Mouse (Mus musculus): ENCODE measurements around the gene Sipa1l2. TPM values are rescaled to one million over a fixed set of nuclear protein-coding genes. Genes with fewer than 3 reads are reported as not detected.
A peak's percentile ranks its signal among the peaks of the same experiment; 100 is the strongest.

Sipa1l2 gene
- polyA plus RNA-seq, 1 experiment = 8.1 TPM

- TF ChIP-seq CTCF (conservative IDR thresholded peaks at IDR 0.05; ENCODE audit: insufficient read depth, insufficient read length, low read depth, low read length) (no peak), POLR2A (IDR thresholded peaks at IDR 0.05; ENCODE audit: low read depth, low read length) (no peak)
- H3K4me1 ChIP-seq (ENCODE audit: control insufficient read depth, insufficient read depth, low read length) = no peaks in the 10 kb centered on the region
- H3K27me3 ChIP-seq (replicated peaks; ENCODE audit: control insufficient read depth, insufficient read depth, low read length) = no peaks in the 10 kb centered on the region
- WGBS = 89% methylated on average over 7 of the region's 7 CpGs
- H3K4me3 ChIP-seq (ENCODE audit: insufficient read depth, low read depth, low read length) = no peak overlapping the region
- no peak overlapping the region for H3K27ac ChIP-seq (ENCODE audit: insufficient read depth, low read depth, low read length)
- no peak for DNase-seq
- H3K36me3 ChIP-seq (ENCODE audit: control insufficient read depth, insufficient read depth, low read length) = no peaks in the 10 kb centered on the region
Measured at GRCm38 (mm10) chr8:125435320-125436100, 134.1 kb downstream of the Sipa1l2 start.

GRCm38 (mm10) chr8:125434151-125434550 lies 135.5 kb downstream of the Sipa1l2 start:
- Histone ChIP-seq H3K36me3 (ENCODE audit: control insufficient read depth, insufficient read depth, low read length) (no peaks in the 10 kb centered on the region), H3K27me3 (replicated peaks; ENCODE audit: control insufficient read depth, insufficient read depth, low read length) (no peaks in the 10 kb centered on the region), H3K4me3 (ENCODE audit: insufficient read depth, low read depth, low read length) (no peak overlapping the region), H3K4me1 (ENCODE audit: control insufficient read depth, insufficient read depth, low read length) (no peaks in the 10 kb centered on the region), H3K27ac (ENCODE audit: insufficient read depth, low read depth, low read length) (no peak overlapping the region)
- DNase-seq = no peak
- no peak for TF ChIP-seq CTCF (conservative IDR thresholded peaks at IDR 0.05; ENCODE audit: insufficient read depth, insufficient read length, low read depth, low read length)
- TF ChIP-seq POLR2A (IDR thresholded peaks at IDR 0.05; ENCODE audit: low read depth, low read length) = no peak
- WGBS = 65% methylated on average over 8 of the region's 8 CpGs

- WGBS = 87% methylated on average over 3 of the region's 3 CpGs
- TF ChIP-seq POLR2A (IDR thresholded peaks at IDR 0.05; ENCODE audit: low read depth, low read length) (no peak), CTCF (conservative IDR thresholded peaks at IDR 0.05; ENCODE audit: insufficient read depth, insufficient read length, low read depth, low read length) (no peak)
Measured at GRCm38 (mm10) chr8:125431321-125431720, 138.3 kb downstream of the Sipa1l2 start.

GRCm38 (mm10) chr8:125430796-125431195 lies 138.8 kb downstream of the Sipa1l2 start:
- H3K36me3 ChIP-seq (ENCODE audit: control insufficient read depth, insufficient read depth, low read length) = no peaks in the 10 kb centered on the region
- H3K27me3 ChIP-seq (replicated peaks; ENCODE audit: control insufficient read depth, insufficient read depth, low read length) = no peaks in the 10 kb centered on the region
- H3K4me1 ChIP-seq (ENCODE audit: control insufficient read depth, insufficient read depth, low read length) = no peaks in the 10 kb centered on the region
- 90% methylated on average over 5 of the region's 5 CpGs for WGBS
- no peak for DNase-seq
- TF ChIP-seq POLR2A (IDR thresholded peaks at IDR 0.05; ENCODE audit: low read depth, low read length) (no peak), CTCF (conservative IDR thresholded peaks at IDR 0.05; ENCODE audit: insufficient read depth, insufficient read length, low read depth, low read length) (no peak)
- H3K4me3 ChIP-seq (ENCODE audit: insufficient read depth, low read depth, low read length) = no peak overlapping the region
- H3K27ac ChIP-seq (ENCODE audit: insufficient read depth, low read depth, low read length) = no peak overlapping the region

More at GRCm38 (mm10) chr8:125431321-125431720, 138.3 kb downstream of the Sipa1l2 start:
- Histone ChIP-seq H3K4me1 (ENCODE audit: control insufficient read depth, insufficient read depth, low read length) (no peaks in the 10 kb centered on the region), H3K36me3 (ENCODE audit: control insufficient read depth, insufficient read depth, low read length) (no peaks in the 10 kb centered on the region), H3K27ac (ENCODE audit: insufficient read depth, low read depth, low read length) (no peak overlapping the region), H3K4me3 (ENCODE audit: insufficient read depth, low read depth, low read length) (no peak overlapping the region), H3K27me3 (replicated peaks; ENCODE audit: control insufficient read depth, insufficient read depth, low read length) (no peaks in the 10 kb centered on the region)
- no peak for DNase-seq

- Histone ChIP-seq H3K27ac (ENCODE audit: insufficient read depth, low read depth, low read length) (no peak overlapping the region), H3K36me3 (ENCODE audit: control insufficient read depth, insufficient read depth, low read length) (no peaks in the 10 kb centered on the region), H3K27me3 (replicated peaks; ENCODE audit: control insufficient read depth, insufficient read depth, low read length) (no peaks in the 10 kb centered on the region), H3K4me3 (ENCODE audit: insufficient read depth, low read depth, low read length) (no peak overlapping the region), H3K4me1 (ENCODE audit: control insufficient read depth, insufficient read depth, low read length) (no peaks in the 10 kb centered on the region)
- 74% methylated on average over 8 of the region's 8 CpGs for WGBS
- no peak for TF ChIP-seq CTCF (conservative IDR thresholded peaks at IDR 0.05; ENCODE audit: insufficient read depth, insufficient read length, low read depth, low read length)
- no peak for TF ChIP-seq POLR2A (IDR thresholded peaks at IDR 0.05; ENCODE audit: low read depth, low read length)
- peak; percentile 15 for DNase-seq
Measured at GRCm38 (mm10) chr8:125428979-125429690, 140.5 kb downstream of the Sipa1l2 start.

- DNase-seq = peak; percentile 34
- Histone ChIP-seq H3K4me3 (ENCODE audit: insufficient read depth, low read depth, low read length) (no peak overlapping the region), H3K27ac (ENCODE audit: insufficient read depth, low read depth, low read length) (no peak overlapping the region), H3K36me3 (ENCODE audit: control insufficient read depth, insufficient read depth, low read length) (no peaks in the 10 kb centered on the region), H3K27me3 (replicated peaks; ENCODE audit: control insufficient read depth, insufficient read depth, low read length) (no peaks in the 10 kb centered on the region), H3K4me1 (ENCODE audit: control insufficient read depth, insufficient read depth, low read length) (no peaks in the 10 kb centered on the region; the same call in 1 of the 2 replicates)
- 53% methylated on average over 10 of the region's 10 CpGs for WGBS
- TF ChIP-seq POLR2A (IDR thresholded peaks at IDR 0.05; ENCODE audit: low read depth, low read length) = no peak
- TF ChIP-seq CTCF (conservative IDR thresholded peaks at IDR 0.05; ENCODE audit: insufficient read depth, insufficient read length, low read depth, low read length) = no peak
Measured at GRCm38 (mm10) chr8:125423861-125424260, 145.7 kb downstream of the Sipa1l2 start.

- no peak for DNase-seq
- Histone ChIP-seq H3K4me1 (ENCODE audit: control insufficient read depth, insufficient read depth, low read length) (no peaks in the 10 kb centered on the region; the same call in 1 of the 2 replicates), H3K27me3 (replicated peaks; ENCODE audit: control insufficient read depth, insufficient read depth, low read length) (no peaks in the 10 kb centered on the region), H3K36me3 (ENCODE audit: control insufficient read depth, insufficient read depth, low read length) (no peaks in the 10 kb centered on the region), H3K4me3 (ENCODE audit: insufficient read depth, low read depth, low read length) (no peak overlapping the region), H3K27ac (ENCODE audit: insufficient read depth, low read depth, low read length) (no peak overlapping the region)
- WGBS = 94% methylated on average over 14 of the region's 14 CpGs
- TF ChIP-seq POLR2A (IDR thresholded peaks at IDR 0.05; ENCODE audit: low read depth, low read length) (no peak), CTCF (conservative IDR thresholded peaks at IDR 0.05; ENCODE audit: insufficient read depth, insufficient read length, low read depth, low read length) (no peak)
Measured at GRCm38 (mm10) chr8:125419202-125419830, 150.3 kb downstream of the Sipa1l2 start.
